Mouse (Mus musculus) forebrain, embryonic 11.5 days (tissue): ENCODE measurements around the gene Mmel1. TPM values are rescaled to one million over a fixed set of nuclear protein-coding genes. Genes with fewer than 3 reads are reported as not detected.
A peak's percentile ranks its signal among the peaks of the same experiment; 100 is the strongest.

Source experiments
- ATAC-seq: fragments of 200-750 bp; cut with Nextera tagmentation; replicated peaks from 2 replicates; pipeline ENCODE4 v1.8.0; 2017; ENCODE audit warnings: moderate TSS enrichment; ENCODE audit not compliant: low FRiP score
- DNase-seq: peaks from one replicate; pipeline ENCODE4 v3.0.0-alpha.2; 2017; ENCODE audit warnings: low spot score
- H3K27ac ChIP-seq: fragments of 300-500 bp; sonication (generic); 2 replicates; pipeline ENCODE4 v1.5.1; 2014; ENCODE audit warnings: low read depth, low read length
- H3K27me3 ChIP-seq: fragments of 300-500 bp; sonication (generic); 2 replicates; pipeline ENCODE4 v1.6.1; 2014; ENCODE audit warnings: mild to moderate bottlenecking, low read length, mixed read lengths; ENCODE audit not compliant: control insufficient read depth, insufficient read depth
- H3K36me3 ChIP-seq: fragments of 300-500 bp; sonication (generic); 2 replicates; pipeline ENCODE4 v1.6.1; 2014; ENCODE audit warnings: mild to moderate bottlenecking, low read length, moderate library complexity, mixed read lengths; ENCODE audit not compliant: control insufficient read depth, insufficient read depth
- H3K4me1 ChIP-seq: fragments of 300-500 bp; sonication (generic); replicated peaks from 2 replicates; pipeline ENCODE4 v1.6.1; 2014; ENCODE audit warnings: low read length, mixed read lengths; ENCODE audit not compliant: control insufficient read depth, insufficient read depth
- H3K4me2 ChIP-seq: fragments of 300-500 bp; sonication (generic); 2 replicates; pipeline ENCODE4 v1.6.1; 2014; ENCODE audit warnings: low read depth, mild to moderate bottlenecking, low read length, moderate library complexity, mixed read lengths; ENCODE audit not compliant: severe bottlenecking
- H3K4me3 ChIP-seq: fragments of 300-500 bp; sonication (generic); 2 replicates; pipeline ENCODE4 v1.5.1; 2014; ENCODE audit warnings: low read depth, low read length
- H3K9ac ChIP-seq: fragments of 300-500 bp; sonication (generic); 2 replicates; pipeline ENCODE4 v1.6.1; 2014; ENCODE audit warnings: low read length
- H3K9me3 ChIP-seq: fragments of 300-500 bp; sonication (generic); 2 replicates; pipeline ENCODE4 v1.6.1; 2016; ENCODE audit warnings: low read length, mixed read lengths; ENCODE audit not compliant: control insufficient read depth
- WGBS: fragments of 180-500 bp; shearing (Covaris S2); extraction: QIAGEN DNeasy Blood & Tissue Kit; methylation state at CpG from one replicate; pipeline ENCODE4 v1.1.7; 2014; 5-methylcytosine and 5-hydroxymethylcytosine counted together
- polyA plus RNA-seq: library from polyadenylated mRNA; unstranded; fragments of >200 nt; fragmentation: Nextera tagmentation; extraction: Ambion mirVana; gene quantifications from 2 replicates; pipeline ENCODE4 v1.2.1, GENCODE M21; 2014

Mmel1 gene
- polyA plus RNA-seq, 1 experiment from 2014 or later = 0.21 TPM

DNA sequence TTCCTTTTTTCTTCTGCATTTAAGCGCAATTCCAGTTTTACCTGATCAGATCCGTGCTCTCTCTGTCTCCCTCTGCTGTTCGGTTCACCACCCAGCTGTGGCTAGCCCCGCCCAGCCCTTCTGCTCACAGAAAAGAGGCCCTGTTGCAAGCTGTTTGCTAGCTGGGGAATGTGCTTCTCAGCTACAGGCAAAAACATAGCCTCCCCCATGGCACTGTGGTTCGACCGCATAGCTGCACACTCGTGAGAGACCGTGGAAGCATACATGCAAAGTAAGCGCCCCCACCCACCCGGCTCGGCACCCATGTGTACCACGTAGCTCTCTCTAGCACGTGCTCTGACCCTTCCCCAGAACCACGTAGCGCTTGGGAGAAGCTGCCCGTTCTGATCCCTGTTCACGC, 38.4 kb downstream of the Mmel1 start:
- H3K9me3 ChIP-seq = no peaks in the 10 kb centered on the region
- no peak overlapping the region for H3K27ac ChIP-seq
- no peak overlapping the region for H3K9ac ChIP-seq
- DNase-seq = peak; percentile 81
- H3K4me1 ChIP-seq = peaks cover 11% of the 10 kb centered on the region
- WGBS = 49% methylated on average over 17 of the region's 17 CpGs
- H3K27me3 ChIP-seq = no peaks in the 10 kb centered on the region
- H3K4me2 ChIP-seq = no peak overlapping the region
- H3K36me3 ChIP-seq = no peaks in the 10 kb centered on the region
- ATAC-seq = peak; percentile 61; the same call in 1 of the 2 replicates
- no peak overlapping the region for H3K4me3 ChIP-seq

DNA sequence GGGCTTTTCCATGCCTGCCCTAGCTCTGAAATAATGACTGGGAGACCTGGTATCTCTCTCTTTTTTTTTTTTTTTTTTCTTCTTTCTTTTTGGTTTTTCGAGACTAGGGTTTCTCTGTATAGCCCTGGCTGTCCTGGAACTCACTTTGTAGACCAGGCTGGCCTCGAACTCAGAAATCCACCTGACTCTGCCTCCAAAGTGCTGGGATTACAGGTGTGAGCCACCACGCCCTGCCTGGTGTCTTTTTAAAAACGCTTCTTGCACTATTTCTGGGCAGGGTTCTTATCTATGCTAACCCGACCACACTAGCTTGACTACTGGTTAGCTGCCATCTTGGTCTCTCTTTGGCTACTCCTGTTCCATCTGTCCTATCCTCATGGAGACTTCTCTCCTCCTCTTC, 39.1 kb downstream of the Mmel1 start:
- Histone ChIP-seq H3K9ac (no peak overlapping the region), H3K4me1 (peaks cover 11% of the 10 kb centered on the region), H3K4me2 (no peak overlapping the region), H3K4me3 (no peak overlapping the region), H3K27ac (no peak overlapping the region), H3K27me3 (no peaks in the 10 kb centered on the region), H3K36me3 (no peaks in the 10 kb centered on the region), H3K9me3 (no peaks in the 10 kb centered on the region)
- no peak for ATAC-seq
- DNase-seq = no peak
- 92% methylated on average over 5 of the region's 5 CpGs for WGBS

DNA sequence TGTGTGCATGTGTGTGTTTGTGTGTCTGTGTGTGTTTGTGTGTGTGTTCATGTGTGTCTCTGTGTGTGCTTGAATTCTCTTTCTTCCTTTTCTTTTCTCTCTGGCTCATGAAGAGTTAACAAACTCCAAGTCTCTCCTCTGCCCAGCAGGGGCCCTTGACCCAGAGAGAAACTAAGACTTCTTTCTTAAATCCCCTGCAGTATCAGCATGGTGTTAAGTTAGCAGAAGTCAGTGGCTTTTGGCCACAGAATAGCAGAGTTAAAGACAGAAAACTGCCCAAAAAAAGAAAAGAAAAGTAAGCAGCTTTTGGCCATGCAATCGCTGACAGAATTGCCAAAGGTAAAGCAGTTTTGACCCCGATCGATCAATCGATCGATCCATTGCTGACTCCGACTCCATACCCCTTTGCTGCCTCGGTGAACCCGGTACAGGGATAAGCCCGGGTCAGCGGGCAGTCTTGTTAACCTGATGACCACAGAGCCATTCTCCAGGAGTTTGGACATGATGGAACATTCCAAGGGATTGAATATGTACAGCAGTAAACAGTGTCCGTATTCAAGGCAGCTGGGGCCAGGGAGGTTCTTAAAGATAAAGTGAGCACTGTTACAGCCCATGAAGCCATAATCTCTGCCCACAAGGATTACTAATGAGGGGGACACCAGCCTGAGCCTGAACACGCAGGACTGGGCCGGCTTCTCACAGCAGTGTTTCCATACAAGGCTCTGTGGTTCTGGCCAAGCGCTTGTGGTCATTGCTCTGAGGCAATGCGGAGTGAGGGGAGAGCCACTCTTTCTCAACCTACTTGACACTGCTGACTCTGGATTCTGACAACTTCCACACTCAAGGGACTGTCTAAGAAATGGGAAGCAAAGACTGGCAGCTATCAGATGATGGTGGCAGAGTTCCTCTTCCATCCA, 41.5 kb downstream of the Mmel1 start:
- Histone ChIP-seq H3K9me3 (no peaks in the 10 kb centered on the region), H3K4me2 (no peak overlapping the region), H3K27ac (no peak overlapping the region), H3K36me3 (no peaks in the 10 kb centered on the region), H3K4me3 (no peak overlapping the region), H3K27me3 (no peaks in the 10 kb centered on the region), H3K4me1 (peaks cover 8% of the 10 kb centered on the region; the same call in 1 of the 2 replicates), H3K9ac (no peak overlapping the region)
- WGBS = 15% methylated on average over 15 of the region's 15 CpGs
- no peak for DNase-seq
- ATAC-seq = no peak

DNA sequence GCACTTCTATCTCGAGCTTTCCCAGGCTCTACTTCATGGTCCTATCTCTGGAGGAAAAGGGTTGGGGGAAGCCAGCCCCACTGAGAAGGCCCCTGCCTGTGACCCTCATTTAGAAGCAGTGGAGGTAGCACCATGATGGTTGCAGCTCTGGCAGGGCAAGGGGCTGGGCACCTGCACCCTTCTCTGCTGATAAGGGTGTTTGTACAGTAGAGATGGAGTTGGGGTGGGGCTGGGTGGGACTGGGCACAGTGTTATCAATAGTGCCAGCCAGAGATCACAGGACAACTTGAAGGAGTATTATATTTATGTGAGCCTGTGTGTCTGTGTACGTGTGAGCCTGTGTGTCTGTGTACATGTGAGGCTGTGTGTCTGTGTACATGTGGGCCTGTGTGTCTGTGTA, 42.3 kb downstream of the Mmel1 start:
- DNase-seq (no peak), ATAC-seq (no peak)
- no peak overlapping the region for H3K9ac ChIP-seq
- WGBS = 73% methylated on average over 2 of the region's 2 CpGs
- no peak overlapping the region for H3K4me2 ChIP-seq
- no peak overlapping the region for H3K4me3 ChIP-seq
- H3K4me1 ChIP-seq = peaks cover 8% of the 10 kb centered on the region; the same call in 1 of the 2 replicates
- no peaks in the 10 kb centered on the region for H3K9me3 ChIP-seq
- no peaks in the 10 kb centered on the region for H3K27me3 ChIP-seq
- no peak overlapping the region for H3K27ac ChIP-seq
- no peaks in the 10 kb centered on the region for H3K36me3 ChIP-seq

DNA sequence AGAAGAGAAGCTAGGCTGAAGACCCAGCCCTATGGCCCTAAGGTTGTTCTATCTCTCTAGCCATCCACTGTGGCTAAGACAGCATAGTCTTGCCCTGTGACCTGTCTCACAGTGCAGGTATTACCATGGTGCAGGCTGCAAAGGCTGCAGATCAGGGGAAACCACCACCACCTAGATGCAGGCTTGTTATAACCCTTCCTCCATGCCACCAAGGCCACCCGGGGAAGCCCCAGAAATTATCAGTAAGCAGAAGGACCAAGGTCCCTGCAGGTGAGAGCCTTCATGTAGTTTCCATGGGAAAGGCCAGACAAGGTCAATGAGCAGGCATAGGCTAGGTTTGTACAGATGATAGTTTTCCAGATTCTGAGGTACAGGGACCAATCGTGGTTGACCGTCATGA, 44.5 kb downstream of the Mmel1 start:
- Histone ChIP-seq H3K9me3 (no peaks in the 10 kb centered on the region), H3K4me1 (peaks cover 5% of the 10 kb centered on the region; the same call in 1 of the 2 replicates), H3K36me3 (no peaks in the 10 kb centered on the region), H3K27ac (no peak overlapping the region), H3K4me2 (no peak overlapping the region), H3K9ac (no peak overlapping the region), H3K27me3 (no peaks in the 10 kb centered on the region), H3K4me3 (no peak overlapping the region)
- WGBS = 98% methylated on average over 3 of the region's 3 CpGs
- no peak for ATAC-seq
- no peak for DNase-seq

DNA sequence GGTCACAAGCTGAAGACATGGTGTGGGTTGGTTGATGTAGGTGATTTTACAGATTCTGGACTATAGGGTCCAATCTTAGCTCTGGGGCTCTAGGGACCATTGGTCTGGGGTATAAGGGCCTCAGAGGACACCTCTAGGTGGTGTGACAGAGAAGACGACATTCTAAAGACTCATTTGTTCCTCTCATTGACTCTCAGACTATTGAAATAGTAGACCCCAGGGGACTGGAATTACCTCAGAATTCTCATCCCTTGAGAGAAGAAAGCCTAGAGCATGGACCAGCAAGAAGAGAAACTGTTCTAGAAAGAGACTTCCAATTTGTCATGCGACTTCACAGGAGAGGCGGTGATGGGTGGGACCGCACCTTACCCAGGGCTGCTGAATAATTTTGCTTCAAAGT, 44.9 kb downstream of the Mmel1 start:
- Histone ChIP-seq H3K9me3 (no peaks in the 10 kb centered on the region), H3K9ac (no peak overlapping the region), H3K36me3 (no peaks in the 10 kb centered on the region), H3K27me3 (no peaks in the 10 kb centered on the region), H3K4me2 (no peak overlapping the region), H3K4me1 (peaks cover 5% of the 10 kb centered on the region; the same call in 1 of the 2 replicates), H3K4me3 (no peak overlapping the region), H3K27ac (no peak overlapping the region)
- WGBS = 96% methylated on average over 4 of the region's 4 CpGs
- ATAC-seq = no peak
- DNase-seq = no peak

DNA sequence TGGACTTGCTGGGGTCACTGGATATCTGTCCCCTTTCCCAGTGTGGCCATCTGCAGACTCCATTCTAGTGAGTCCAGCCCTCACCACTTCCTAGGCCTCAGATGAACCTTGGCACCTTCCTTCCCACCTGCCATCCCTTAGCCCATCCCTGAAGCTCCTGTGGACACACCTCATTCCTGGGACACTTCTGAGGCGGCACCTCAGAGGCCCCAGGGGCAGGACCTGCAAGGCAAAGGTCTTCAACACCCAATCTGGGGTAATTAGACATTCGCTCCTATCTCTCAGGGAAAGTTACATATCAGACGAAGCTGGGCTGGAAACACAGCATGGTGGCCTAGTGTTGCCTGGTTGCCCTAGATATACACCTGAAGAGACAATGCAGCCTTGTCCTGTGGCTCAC, 45.3 kb downstream of the Mmel1 start:
- DNase-seq (no peak), ATAC-seq (no peak)
- Histone ChIP-seq H3K36me3 (no peaks in the 10 kb centered on the region), H3K4me2 (no peak overlapping the region), H3K4me3 (no peak overlapping the region), H3K27me3 (no peaks in the 10 kb centered on the region), H3K9ac (no peak overlapping the region), H3K9me3 (no peaks in the 10 kb centered on the region), H3K27ac (no peak overlapping the region), H3K4me1 (peaks cover 5% of the 10 kb centered on the region; the same call in 1 of the 2 replicates)
- 86% methylated on average over 3 of the region's 3 CpGs for WGBS

DNA sequence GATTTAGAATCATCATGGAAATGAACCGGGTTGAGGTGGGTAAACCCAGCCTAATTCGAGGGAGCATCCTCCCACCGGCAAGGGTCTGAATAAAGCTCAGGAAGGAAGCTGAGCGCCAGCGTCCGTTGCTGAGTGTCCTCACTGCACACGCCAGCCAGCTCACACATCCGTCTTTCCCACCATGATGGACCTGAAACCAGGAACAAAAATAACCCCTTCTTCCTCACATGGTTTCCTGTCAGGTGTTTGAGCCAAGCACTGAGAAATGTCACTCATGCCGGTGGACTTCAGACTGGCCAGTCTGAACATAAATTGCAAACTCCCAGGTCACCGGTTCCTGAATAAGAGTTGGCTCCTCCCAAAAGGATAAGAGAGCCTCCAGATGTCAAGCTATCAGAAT, 45.9 kb downstream of the Mmel1 start:
- Histone ChIP-seq H3K36me3 (no peaks in the 10 kb centered on the region), H3K4me2 (no peak overlapping the region), H3K9ac (no peak overlapping the region), H3K4me1 (peaks cover 5% of the 10 kb centered on the region; the same call in 1 of the 2 replicates), H3K4me3 (no peak overlapping the region), H3K27me3 (no peaks in the 10 kb centered on the region), H3K27ac (no peak overlapping the region), H3K9me3 (no peaks in the 10 kb centered on the region)
- no peak for ATAC-seq
- WGBS = 89% methylated on average over 10 of the region's 10 CpGs
- DNase-seq = no peak

DNA sequence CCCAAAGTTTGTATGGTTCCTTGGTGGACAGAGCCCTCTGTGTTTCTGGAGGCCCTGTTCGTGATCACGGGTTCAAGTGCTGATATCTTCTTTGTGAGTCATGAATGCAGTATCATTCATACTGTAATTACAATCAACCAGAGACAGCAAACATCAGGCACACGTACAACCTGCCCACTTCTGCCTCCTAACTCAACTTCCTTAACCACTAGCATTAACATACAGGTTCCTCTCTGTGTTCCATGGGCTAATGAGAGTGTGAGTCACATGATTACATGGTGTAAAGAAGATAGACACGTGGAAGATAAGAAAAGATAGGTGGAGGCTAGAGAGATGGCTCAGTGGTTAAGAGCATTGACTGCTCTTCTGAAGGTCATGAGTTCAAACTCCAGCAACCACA, 47.3 kb downstream of the Mmel1 start:
- Histone ChIP-seq H3K4me2 (no peak overlapping the region), H3K4me3 (no peak overlapping the region), H3K36me3 (no peaks in the 10 kb centered on the region), H3K9ac (no peak overlapping the region), H3K9me3 (no peaks in the 10 kb centered on the region), H3K27me3 (no peaks in the 10 kb centered on the region), H3K4me1 (no peaks in the 10 kb centered on the region), H3K27ac (no peak overlapping the region)
- 87% methylated on average over 4 of the region's 4 CpGs for WGBS
- DNase-seq = no peak
- no peak for ATAC-seq
